Mouse (Mus musculus): ENCODE results near the gene Myh9.
"Not testable (repeated sequence)": the region's sequence is repeated elsewhere in the genome, so short reads cannot be mapped to it uniquely, and the experiment has no call there.

The Myh9 gene

DNA sequence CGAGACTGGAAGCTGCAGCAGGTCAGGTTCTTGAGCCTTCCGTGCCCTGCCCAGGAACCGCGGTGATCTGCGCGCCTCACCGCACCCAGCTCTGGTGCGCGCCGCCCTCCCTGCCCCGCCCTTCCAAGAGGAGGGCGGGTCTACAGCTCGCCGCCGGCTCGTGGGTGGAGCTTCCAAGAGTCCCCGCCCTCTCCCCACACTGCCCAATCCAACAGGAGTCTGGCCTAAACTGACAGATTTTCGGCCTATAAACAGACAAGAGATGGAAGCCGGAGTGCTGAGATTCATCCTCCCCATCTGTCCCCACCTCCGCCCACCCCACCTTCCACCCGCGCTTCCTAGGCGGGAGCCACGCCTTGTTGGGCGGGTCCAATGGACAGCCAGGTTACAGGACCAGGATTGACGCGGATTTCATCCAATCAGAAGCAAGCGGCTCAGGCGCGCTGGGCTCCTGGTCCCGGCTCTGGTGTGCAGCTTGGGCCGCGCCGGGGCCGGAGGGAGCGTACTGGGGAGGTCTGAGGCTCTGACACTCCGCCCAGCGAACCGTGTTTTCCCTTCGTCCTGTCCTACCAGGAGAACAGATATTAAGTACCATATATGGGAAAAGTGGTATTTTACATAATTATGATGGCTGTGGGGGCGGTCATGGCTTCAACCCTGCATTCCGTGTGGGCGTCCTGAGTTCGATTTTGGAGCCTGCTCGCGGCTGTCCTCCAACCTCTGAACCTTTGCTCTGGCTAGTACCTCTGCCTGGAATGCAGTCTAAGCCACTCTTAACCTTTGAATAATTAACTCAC is at the start of gene Myh9:
Gene Myh9, minus strand, starts transcription at position 129 of the 797 bp plus-strand sequence.
- peak; percentile 99 for DNase-seq

DNA sequence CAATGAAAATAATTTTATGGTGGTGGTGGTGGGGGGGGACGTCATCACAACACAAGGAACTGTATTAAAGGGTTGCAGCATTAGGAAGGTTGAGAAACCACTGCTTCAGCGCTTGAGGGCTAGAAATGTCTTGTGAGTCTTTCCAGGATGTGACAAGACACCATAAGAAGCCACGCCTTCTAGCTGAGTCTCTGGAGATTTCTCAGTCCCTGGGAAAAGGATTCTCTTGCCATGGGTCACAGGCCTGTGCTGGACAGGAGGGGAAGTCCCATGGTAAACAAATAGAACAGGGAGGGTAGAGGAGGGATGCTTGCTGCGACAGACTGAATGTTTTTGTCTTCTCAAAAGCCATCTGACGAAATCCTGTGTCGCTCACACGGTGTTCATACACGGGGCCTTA is 49.8 kb upstream of the Myh9 start:
- DNase-seq: no peak

DNA sequence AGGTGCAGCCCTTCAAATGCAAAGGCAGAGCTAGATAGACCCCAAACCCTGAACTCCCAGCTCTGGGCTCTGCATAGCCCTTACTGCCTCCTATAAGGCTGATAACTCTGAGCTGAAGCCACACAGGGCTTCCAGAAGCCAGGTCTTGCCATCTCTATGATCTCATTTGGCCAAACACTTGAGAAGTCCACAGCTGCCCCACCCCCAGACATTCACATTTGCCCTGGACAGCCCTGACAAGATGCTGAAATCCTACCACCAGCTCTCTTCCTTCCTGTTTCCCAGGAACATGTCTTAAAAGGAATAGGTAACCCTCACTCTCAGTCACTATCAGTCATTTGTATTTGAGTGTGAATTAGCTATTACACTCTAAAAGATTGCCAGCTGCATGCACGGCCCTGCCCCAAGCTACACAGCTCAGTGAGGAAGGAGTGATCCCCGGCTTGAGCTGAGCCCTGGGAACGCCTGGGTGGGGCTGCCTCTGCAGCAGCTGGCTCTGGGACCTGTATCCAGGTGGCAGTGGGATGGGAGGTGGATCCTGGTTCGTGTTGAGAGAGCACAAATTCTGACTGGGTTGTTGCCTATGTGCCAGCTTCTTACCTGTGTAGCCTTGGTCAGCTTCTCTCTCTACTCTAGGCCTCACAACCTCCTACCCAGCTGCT is 47.9 kb upstream of the Myh9 start:
- DNase-seq: no peak

DNA sequence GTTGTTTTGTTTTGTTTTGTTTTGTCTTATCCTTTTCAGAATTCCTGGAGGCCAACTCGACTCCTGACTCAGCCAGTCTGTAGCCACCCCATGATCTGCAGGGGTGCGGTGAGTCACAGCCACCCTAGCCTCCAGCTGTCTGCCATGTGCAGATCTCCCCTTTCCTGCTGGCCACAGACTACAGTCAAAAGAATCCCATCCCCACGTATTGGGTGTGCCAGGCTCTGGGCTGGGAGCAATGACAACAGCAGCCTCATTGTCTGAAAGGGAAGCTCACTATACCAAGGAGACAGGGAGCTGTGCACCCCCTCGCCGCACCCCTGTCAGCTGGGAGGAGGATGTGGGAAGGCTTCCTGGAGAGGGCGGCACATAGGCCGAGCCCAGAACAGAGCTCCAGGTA is 46.3 kb upstream of the Myh9 start:
- no peak for DNase-seq

DNA sequence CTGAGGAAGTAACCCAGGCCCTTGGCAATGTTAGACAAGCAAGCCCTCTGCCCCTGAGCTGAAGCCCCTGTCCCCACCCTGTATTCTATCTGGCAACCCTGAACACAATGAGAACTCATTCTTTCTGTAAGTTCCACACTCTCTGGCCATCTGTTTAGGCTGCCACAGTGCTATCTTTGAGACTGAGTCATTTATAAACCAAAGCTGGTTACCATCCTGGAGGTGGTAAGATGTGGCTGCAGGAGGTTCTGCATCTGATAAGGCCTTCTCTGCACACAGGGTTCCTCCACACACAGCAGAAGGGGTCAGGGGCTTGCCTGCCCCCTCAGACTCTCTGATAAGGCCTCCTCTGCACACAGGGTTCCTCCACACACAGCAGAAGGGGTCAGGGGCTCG is 45.1 kb upstream of the Myh9 start:
- DNase-seq: peak; percentile 42

DNA sequence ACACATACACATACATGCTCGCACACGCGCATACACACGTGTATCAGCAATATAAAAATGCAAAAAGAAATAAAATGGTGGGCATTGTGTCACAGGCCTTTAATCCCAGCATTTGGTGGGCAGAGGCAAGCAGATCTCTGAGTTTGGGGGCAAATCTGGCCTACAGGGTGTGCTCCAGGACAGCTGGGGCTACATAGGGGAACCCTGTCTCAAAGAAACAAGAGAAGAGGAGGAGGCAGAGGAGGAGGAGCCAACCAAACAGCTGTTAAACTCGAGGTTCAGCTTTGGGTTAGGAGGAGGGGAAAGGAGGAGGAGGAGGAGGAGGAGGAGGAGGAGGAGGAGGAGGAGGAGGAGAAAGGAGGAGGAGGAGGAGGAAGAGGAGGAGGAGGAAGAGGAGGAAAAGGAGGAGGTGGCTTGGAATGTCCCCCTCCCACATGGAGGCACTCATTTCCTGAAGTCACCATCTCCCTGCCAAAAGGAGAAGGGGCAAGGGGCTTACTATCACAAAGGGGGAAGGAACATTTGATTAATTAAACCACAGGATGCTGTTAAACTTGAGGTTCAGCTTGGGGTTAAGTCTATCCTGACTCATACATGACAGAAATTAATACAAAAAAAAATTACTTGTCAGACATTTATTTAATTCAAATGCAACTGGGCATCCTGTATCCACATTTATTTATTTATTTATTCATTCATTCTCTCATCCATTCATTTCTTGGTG is 44.6 kb upstream of the Myh9 start:
- no peak for DNase-seq

DNA sequence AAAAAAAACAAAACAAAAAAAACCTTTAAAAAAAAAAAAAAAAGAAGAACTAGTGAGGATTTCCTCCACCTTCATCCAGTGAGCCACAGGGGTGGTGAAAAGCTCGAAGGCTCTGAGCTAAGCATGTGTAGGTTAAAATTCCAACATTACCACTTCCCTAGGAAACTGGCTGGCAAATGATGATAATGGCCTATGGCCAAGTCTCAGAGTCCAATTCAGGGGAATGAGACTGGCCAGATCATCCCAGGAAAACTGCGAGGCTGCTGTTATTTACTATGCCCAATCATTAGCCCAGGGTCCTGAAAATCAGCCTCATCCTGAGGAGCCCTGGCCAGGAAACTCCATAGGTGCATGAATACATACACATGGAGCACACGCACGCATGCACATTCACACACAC is 44.0 kb upstream of the Myh9 start:
- no peak for DNase-seq

DNA sequence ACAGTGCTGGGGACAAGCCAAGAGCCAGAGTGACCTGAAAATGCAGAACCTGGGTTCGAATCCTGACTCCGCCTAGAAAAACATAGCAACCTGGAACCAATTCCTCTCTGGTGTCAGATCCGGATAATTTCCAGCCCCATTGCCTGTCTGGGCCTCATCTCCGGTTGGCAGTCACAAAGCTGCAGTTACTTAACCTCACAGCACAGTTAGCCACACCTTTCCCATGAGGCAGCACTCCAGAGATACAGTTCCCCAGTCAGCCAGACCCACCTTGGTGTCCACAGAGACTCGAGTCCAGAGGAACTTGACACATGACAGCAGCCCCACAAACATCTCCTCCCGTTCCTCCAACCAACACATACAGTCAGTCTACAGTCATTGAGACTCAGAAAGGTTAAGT is 43.2 kb upstream of the Myh9 start:
- no peak for DNase-seq

DNA sequence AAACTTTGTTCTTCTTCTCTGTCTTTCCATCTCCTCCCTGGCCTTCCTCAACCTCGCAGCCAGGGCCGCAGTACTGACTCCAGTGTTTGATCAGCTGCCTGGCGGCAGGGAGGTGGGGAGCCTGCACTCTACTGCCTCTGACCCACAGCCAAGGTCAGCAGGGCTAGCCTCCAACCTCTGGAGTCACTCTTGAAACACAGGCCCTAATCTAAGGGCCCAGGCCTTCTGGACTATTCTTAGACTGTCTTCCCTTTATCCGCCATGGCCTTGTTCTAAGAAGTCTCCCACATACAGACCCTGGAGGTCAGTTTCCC is 41.7 kb upstream of the Myh9 start:
- DNase-seq: no peak

DNA sequence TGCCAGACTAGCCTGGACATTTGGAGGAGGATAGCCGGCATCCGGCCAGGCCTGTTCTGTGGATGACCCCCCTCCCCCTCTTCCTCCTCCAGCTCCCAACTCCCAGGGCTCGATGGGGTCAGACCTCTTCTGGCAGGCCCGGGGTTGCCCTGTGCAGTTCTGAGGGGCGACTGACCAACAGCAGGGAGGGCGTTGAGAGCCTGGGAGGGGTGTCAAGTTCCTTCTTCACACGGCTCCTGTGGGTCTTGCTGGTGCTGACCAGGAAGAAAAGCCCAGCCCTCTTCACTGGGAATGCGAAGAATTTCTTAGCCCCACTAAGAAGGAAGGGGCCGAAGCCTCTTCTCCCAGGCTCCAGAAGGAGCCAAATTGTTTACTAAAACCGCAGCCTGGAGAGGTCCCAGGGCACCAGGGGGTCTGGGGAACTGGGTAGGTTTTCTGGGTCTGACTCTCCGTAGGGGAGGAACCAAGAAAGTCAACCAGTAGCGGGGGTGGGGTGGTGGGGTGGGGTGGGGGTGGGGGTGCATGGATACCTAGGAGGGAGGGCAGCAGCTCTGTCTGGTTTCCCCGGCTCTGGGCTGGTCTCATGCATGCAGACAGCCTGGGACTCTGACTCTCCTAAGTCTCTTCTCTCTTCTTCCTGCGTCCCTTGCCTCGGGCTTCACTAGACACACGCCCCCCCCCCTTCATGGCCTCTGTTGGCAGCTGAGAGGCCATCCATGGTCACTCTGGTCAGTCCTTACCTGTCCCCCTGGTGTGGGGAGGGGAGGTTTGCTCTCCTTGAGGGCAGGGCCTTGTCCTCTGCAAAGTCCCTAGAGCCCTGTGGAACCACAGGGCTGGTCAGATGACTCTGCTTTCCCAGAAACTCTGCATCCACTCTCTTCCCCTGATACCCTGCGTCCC is 41.1 kb upstream of the Myh9 start:
- no peak for DNase-seq

DNA sequence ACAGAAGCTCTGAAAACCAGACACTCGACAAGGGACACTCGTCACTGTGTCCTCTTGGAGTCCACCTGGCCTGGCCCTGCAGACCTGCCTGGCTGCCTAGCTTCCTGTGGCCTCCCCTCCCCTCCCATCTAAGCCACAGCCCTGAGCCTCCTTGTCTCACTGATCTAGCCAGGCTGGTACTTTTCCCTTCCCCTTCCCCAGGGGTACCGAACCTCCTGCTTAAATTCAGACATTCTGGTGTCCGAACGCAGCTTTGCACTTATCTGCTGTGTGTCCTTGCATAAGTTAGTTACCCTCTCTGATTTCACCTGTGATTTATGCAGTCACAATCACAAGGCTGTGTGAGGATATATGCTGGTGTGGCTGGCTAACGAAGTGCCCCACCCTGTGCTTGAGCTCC is 40.3 kb upstream of the Myh9 start:
- DNase-seq: no peak

DNA sequence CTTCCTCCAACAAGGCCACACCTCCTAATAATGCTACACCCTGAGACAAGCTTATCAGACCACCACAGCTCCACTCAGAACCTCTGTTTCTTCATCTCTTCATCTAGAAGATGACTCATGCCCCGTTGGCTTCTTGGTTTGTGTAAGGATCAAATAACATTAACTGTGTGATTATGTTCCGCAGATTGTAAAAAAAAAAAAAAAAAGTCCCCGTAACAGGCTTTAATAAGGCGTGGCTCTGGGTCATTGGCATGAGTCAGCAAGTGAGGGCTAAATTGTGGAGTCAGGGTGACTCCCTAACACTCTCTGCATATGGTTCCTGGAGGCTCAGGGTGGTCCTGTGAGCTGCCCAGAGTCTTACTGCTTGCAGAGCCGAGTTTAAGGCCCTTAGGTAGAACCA is 39.7 kb upstream of the Myh9 start:
- no peak for DNase-seq

DNA sequence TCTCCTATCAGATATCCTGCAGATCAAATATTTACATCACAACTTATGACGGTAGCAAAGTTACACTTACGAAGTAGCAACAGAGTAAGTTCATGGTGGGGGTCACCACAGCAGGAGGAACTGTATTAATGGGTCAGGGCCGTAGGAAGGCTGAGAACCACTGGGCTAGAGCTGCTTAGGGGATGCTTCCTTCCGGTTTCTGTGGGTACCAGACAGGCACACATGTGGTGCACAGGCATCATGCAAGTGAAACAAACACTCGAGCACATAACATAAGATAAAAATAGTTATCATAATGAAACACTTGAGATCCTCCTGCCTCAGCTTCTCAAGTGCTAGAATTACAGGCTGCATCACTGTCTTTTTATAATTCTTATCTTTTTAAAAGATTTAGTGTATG is 38.8 kb upstream of the Myh9 start:
- no peak for DNase-seq

DNA sequence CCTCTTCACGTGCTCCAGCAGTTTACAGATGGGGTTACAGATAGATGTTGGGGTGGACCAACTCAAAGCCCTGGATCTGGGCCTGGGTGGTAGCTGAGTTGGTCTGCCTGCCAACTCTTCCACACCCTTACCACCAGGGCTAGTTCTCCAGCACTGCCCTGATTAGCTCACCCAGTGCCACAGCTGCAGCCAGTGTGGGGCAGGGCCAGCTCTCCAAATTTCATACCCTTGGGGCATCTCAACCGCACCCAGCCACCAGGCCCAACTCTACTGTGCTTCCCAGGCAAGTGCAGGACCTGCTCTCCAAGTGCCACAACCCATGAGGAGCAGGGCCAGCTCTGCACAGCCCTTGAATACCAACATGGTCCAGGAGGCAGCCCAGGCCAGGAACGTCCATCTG is 37.8 kb upstream of the Myh9 start:
- DNase-seq: no peak

DNA sequence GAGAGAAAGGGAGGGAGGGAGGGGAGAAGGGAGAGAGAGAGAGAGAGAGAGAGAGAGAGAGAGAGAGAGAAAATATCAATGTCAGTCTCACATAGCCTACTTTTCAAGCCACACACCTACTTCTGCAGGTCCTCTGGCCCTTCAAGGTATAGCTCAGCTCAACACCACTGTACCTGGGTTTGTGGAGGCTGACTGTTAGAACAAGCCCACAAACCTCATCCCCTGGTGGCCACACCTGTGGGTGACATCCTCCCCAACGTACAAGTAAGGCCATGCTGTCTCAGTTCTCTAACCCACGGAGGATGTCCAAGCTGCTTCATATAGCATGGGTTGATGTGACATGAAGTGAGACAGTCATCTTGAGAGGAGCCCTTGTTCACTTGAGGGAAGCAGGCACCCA is 35.2 kb upstream of the Myh9 start:
- no peak for DNase-seq

DNA sequence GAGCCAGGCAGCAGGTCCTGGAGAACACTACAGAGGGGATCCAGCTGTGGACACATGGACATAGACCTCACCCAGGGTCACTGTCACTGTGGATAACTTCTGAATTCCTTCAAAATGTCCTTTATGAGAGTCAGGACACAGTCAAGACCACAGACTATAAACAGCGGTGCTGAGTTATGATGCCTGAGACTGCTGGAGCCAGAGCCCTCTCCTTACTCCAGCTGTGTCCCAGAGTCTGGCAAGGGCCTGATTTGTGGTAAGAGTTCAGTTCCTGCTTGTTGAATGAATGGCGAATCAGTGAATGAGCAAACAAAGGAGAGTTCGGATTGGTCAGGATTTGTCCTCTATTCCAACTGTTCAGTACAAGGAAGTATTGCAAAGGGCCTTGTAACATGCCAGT is 34.7 kb upstream of the Myh9 start:
- no peak for DNase-seq

DNA sequence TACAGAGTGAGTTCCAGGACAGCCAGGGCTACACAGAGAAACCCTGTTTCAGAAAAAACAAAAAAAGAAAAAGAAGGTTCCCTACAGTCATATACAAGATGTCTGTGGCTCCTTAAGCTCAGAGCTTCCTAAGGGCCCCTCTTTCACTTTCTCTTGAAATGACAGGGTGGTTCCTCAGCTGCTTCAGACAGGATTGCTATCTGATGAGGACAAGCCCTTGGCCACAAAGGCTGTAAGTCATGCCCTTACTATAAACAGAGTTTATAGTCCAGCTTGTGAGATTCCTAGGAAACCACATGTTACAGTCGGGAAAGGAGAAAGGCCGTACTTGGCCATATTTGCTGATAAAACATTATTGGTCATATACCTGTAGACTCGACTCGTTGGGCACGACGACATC is 34.0 kb upstream of the Myh9 start:
- DNase-seq: no peak

DNA sequence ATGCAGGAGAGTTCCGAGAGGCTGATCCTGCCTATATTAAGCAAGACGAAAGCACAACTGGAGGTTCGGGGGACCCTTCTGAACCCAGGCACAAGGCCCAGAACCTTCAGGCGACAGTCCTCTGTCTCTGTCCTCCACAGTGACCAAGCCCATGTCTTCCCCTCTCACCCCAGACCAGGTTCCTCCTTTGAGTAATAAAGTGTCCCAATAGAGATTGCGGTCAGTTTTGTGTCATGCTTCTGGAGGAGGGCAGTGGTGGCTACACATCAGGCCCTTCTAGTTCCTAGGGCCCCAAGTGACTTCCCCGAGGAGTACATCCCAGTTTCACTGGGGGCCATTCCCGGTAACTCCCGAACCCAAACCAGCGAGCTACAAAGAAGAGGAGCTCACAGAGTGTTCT is 32.8 kb upstream of the Myh9 start:
- no peak for DNase-seq

DNA sequence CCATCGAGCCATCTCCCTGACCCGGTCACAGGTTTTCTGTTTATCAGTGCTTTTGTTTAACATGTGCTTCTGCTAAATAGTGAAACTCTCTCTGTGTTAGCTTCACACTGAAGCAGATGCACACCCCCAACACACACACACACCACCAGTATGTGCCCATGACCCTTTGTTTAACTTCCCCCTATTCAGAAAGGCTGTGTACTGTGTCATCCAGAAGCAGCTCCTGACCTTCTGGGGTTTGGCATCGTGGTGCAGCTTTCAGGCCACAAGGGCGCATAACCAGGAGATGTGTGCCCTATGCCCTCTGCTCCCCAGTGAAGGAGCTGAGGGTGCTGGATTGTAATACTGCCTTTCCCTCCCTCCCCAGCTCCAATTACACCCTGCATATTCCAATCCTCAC is 32.3 kb upstream of the Myh9 start:
- no peak for DNase-seq

DNA sequence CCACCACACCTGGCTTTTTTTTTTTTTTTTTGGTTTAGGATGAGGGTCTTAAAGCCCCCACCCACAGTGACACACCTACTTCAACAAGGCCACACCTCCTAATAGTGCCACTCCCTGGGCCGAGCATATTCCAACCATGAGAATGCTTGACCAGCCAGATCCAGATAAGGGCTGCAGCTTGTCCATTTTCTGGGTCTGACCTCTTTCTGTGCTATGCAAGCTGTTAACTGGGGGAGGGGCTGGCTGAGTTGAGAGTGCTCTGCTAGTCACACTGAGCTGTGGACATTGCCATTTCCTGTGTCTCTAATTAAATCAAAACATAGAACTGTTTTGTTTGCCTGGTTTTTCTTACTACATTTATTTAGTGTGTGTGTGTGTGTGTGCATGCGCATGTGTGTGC is 31.6 kb upstream of the Myh9 start:
- DNase-seq: no peak

DNA sequence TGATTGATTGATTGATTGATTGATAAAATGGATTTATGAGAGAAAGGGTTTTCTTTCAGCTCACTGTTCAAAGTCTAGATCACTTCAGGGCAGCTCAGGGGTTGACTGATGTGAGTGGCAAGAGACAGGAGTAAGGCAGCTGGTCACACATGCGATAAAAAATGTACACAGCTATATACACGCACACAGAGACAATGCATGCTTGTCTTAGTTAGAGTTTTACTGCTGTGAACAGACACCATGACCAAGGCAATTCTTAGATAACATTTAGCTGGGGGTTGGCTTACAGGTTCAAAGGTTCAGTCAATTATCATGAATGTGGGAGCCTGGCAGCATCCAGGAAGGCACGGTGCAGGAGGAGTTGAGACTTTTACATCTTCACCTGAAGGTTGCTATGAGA is 31.0 kb upstream of the Myh9 start:
- no peak for DNase-seq

DNA sequence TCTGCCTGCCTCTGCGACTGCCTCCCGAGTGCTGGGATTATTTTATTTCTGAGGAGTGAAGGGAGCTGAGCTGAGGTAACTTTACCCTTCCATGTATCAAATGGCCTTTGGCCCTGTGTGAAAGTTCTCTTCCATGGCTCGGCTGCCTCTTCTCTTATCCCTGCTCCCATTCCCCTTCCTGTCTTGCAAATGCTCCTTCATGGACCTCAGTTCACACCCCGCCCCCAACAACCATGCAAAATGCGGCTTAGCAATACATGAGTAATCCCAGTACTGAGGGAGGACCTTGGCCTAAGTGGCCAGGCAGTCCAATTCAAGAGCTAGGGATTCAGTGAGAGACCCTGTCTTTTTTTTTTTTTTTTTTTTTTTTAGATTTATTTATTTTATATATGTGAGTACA is 26.4 kb upstream of the Myh9 start:
- DNase-seq: no peak

DNA sequence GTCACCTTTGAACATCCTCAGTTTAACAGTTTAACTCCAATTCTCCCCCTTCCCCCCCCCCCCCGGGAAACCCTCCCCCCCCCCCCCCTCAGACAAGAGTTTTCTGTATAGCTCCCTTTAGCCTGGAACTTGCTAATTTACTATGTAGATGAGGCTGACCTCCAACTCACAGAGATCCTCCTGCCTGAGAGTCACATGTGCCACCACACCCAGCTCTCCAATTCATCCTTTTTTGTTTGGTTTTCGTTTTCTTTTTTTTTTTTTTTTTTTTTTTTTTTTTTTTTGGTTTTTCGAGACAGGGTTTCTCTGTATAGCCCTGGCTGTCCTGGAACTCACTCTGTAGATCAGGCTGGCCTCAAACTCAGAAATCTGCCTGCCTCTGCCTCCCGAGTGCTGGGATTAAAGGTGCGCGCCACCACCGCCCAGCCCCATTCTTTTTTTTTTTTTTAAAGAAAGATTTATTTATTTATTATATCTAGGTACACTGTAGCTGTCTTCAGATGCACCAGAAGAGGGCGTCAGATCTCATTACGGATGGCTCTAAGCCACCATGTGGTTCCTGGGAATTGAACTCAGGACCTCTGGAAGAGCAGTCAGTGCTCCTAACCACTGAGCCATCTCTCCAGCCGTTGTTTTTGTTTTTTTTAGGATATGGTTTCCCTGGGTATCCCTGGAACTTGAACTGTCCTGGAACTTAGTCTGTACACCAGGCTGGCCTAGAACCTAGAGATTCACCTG is 25.4 kb upstream of the Myh9 start:
- DNase-seq: not testable (repeated sequence)

Data from right cerebral cortex, adult 18-20 months (tissue).